Mouse (Mus musculus) bone marrow macrophage, adult 2 months (primary cell): Measurements from ENCODE around the gene Lrch1. TPM values are rescaled to one million over a fixed set of nuclear protein-coding genes. Genes with fewer than 3 reads are reported as not detected.

ENCODE experiments used
- H3K27ac ChIP-seq: 2 replicates; pipeline ENCODE4 v1.5.1; 2012; ENCODE audit warnings: low read depth, low read length; ENCODE audit not compliant: insufficient read depth
- H3K4me1 ChIP-seq: 2 replicates; pipeline ENCODE4 v1.6.1; 2012; ENCODE audit warnings: low read length; ENCODE audit not compliant: control insufficient read depth, insufficient read depth
- H3K4me3 ChIP-seq: 2 replicates; pipeline ENCODE4 v1.5.1; 2012; ENCODE audit warnings: mild to moderate bottlenecking, low read length, moderate library complexity; ENCODE audit not compliant: insufficient read depth
- CTCF ChIP-seq: IDR thresholded peaks from 2 replicates; pipeline ENCODE4 v1.5.1; 2012; ENCODE audit warnings: low read depth, mild to moderate bottlenecking, low read length, moderate library complexity
- POLR2A ChIP-seq: IDR thresholded peaks from 2 replicates; pipeline ENCODE4 v1.6.1; 2012; ENCODE audit warnings: mild to moderate bottlenecking, low read depth, low read length, borderline replicate concordance
- polyA plus RNA-seq: library from polyadenylated mRNA; stranded (reverse); fragments of >200 nt; gene quantifications from 2 replicates; pipeline ENCODE4 v1.2.4, GENCODE M21; 2012; ENCODE audit not compliant: missing spikeins, insufficient read depth, insufficient read length

Gene Lrch1
- polyA plus RNA-seq: 21.3 and 21.8 TPM in 2 replicates

DNA sequence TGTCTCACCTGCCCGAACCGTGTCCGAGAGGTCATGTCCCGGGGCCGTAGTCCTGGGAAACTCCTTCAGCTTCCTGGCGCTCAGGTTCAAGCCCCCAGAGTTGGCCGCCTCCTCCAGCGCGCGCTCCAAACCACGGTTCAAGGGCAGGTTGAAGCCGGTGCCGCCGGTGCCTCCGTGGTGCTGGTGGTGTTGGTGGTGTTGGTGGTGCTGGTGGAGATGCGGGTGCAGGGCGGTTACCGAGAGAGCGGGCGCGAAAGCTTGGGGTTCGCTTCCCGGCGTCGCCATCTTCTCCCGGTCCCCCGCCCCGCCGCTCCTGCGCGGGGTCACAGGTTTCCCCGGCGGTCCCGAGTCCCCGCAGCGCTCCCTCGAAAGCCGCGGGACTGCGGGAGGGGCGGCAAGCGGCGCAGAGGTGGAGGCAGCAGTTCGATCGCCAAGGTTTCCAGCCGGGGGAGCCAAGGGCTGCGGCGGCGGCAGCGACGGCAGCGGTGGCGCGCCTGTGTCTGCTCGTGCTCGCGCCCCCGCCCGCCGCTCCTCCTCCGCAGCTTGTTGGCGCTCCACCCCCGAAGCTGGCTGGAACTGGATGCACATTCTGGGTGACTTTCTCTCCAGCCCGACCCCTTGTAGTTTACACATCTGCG is at the start of gene Lrch1:
TSS of gene Lrch1 (minus strand) at position 501 of the 638 bp plus-strand sequence.
- no peak for TF ChIP-seq POLR2A
- no peak for TF ChIP-seq CTCF
- H3K4me1 ChIP-seq: peaks cover 27% of the 10 kb centered on the region
- H3K27ac ChIP-seq: peak within 1 kb of the TSS; percentile 75
- peak within 1 kb of the TSS; percentile 92 for H3K4me3 ChIP-seq

DNA sequence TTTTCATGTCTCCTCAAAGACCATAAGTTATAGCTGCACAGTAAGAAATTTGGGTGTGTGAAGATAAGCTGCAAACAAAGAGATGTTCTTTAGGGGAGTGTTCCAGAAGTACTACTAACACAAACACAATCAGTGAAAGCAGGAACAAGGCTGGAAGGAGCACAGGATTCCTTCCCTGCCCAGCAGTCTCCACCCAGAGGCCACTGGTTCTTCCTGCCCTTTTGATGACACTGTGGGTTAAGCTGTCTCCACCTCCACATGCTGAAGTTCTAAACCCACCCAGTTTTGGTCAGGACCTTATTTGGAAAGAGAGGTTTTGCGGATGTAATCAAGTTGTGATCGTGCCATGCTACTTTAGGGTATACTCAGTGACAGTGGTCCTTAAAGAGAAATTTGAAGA is 49.4 kb upstream of the Lrch1 start:
- peaks cover 22% of the 10 kb centered on the region for H3K4me1 ChIP-seq
- H3K4me3 ChIP-seq: no peak overlapping the region
- no peak overlapping the region for H3K27ac ChIP-seq
- TF ChIP-seq CTCF: no peak
- TF ChIP-seq POLR2A: no peak

DNA sequence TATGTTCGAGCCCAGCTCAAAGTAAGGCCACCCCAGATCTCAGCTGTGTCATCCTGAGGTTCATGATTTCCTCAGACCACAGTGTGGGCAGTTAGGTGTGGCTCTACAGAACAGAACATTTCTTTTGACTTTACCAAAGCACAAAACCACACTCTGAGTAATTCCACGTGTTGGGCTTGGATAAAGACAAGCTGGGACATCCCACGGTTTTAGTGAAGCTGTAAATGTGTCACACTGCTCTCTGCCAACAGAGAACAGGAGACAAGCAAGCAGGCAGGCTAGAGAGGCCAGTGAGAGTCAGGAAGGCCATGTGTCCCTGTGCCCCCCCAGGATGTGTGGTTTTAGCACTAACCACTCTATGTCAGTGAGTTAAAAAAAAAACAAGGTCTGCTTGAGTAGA is 48.9 kb upstream of the Lrch1 start:
- no peak for TF ChIP-seq POLR2A
- no peak for TF ChIP-seq CTCF
- H3K27ac ChIP-seq: no peak overlapping the region

DNA sequence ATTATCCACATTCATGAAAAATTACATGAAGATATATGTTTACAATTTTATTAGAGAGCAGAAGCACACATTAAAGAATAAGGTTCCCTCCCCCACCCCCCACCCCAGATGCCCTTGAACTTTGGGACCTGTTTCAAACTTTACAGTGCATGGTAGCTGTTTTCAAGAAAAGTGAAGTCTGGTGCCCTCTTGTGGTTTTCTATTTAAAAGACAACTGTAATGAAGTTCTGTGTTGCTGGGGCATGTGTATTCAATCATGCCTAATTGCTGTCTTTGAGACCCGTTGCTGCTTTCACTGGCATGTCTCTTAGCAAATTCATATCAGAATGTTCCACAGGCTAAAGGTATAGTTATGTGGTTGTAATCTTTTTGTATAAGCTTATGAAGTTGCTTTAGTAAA is 42.8 kb upstream of the Lrch1 start:
- H3K4me3 ChIP-seq: no peak overlapping the region
- H3K4me1 ChIP-seq: peaks cover 17% of the 10 kb centered on the region
- TF ChIP-seq POLR2A (no peak), CTCF (no peak)
- no peak overlapping the region for H3K27ac ChIP-seq

More for the DNA sequence above, 48.9 kb upstream of the Lrch1 start:
- H3K4me1 ChIP-seq: peaks cover 22% of the 10 kb centered on the region
- H3K4me3 ChIP-seq: no peak overlapping the region

DNA sequence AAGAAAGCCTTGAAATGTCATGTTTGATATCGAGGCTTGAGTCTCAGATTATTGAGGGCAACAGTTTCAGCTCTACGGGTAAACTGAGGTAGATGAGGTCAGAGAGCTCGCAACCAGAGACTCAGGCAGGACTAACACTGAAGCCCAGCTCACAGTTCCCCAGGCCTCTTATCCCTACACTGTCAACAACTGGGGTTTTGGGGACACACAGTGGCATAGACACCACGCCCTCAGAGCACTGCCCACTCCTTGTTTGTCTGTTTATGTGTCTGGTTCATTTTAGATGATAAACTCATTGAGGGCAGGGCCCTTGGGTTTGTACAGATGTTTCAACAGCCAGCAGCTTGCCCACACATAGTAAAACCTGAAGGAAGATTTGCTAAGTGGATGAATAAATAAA is 42.2 kb upstream of the Lrch1 start:
- no peak for TF ChIP-seq CTCF
- no peak for TF ChIP-seq POLR2A
- Histone ChIP-seq H3K27ac (no peak overlapping the region), H3K4me1 (peaks cover 15% of the 10 kb centered on the region), H3K4me3 (no peak overlapping the region)

DNA sequence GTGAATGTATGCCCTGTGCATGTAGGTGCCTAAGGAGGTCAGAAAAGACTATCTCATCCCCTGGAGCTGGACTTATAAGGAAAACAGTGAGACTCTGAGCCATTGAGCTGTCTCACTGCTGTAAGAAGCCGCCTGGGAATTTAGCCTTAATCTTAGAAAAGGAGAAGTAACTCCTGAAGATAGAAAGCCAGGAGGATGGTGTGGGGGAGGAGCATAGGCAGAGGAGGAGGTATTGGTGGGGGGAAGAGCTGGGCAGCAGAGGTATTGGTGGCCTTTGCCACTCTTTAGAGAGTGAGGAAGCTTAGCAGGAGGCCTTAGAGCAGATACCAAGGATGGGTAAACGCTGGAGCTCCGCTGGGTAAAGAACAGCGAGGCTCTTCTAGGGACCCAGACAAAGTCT is 41.6 kb upstream of the Lrch1 start:
- Histone ChIP-seq H3K4me3 (no peak overlapping the region), H3K4me1 (peaks cover 15% of the 10 kb centered on the region), H3K27ac (no peak overlapping the region)
- TF ChIP-seq POLR2A (no peak), CTCF (no peak)

DNA sequence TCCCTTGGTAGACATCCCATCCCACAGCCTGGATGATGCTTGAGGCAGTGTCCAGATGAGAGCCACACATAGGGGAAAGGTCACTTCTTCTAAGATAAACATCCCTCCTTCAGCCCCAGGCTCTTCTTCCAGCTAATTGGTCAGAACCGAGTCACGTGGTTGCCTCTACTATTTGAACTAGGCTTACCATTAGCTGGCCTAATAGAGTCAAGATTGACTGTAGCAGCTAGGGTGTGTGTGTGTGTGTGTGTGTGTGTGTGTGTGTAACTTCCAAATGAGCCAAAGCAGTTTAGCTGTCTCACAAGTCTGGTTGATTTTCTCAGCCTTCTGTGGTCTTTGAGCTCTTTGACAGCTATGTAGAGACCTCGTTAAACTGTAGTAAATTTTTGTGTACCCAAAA is 38.9 kb upstream of the Lrch1 start:
- no peak for TF ChIP-seq POLR2A
- no peak for TF ChIP-seq CTCF
- Histone ChIP-seq H3K4me3 (no peak overlapping the region), H3K27ac (no peak overlapping the region), H3K4me1 (peaks cover 22% of the 10 kb centered on the region)

DNA sequence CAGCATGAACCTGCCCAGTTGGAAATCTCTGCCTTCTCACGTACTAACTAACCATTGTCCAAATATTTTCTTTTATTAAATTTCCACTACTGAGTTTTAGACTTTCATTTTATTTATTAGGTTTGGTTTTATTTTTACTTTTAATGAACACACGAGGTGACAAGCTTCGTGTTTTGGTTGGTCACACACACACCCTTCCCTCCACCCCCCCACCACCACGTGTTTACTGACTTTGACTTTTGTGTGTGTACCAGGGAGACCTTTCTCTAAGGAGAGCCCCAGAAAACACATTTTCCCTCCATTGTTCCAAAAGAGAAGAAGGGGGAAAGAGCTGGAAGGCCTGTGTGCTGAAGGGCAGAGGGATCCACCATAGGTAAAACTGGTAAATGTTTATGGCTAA is 38.0 kb upstream of the Lrch1 start:
- no peak overlapping the region for H3K4me3 ChIP-seq
- H3K4me1 ChIP-seq: peaks cover 22% of the 10 kb centered on the region
- TF ChIP-seq CTCF: no peak
- no peak for TF ChIP-seq POLR2A
- H3K27ac ChIP-seq: no peak overlapping the region

DNA sequence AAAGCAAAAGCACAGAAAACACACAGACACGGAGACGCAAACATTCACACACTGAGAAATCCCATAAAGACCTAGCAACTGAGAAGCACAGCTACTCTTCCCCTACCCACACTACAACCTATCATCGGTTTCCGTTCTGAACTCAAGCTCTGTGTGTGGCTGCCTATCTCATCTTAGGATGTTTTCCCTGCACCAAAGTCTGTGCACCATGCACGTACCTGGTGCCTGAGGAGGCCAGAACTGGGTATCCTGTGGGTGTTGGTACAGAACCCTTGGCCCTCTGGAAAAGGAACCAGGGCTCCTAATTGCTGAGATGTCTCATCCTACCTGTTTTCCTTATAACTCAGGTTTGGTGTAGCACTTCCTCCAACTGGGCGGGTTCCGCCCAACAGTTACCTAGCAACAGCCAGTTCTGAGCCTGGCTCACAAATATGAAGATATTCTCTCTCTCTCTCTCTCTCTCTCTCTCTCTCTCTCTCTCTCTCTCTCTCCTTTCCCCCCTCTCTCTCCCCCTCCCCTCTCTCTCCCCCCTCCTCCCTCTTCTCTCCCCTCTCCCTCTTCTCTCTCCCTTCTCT is 37.2 kb upstream of the Lrch1 start:
- TF ChIP-seq POLR2A: no peak
- TF ChIP-seq CTCF: no peak

DNA sequence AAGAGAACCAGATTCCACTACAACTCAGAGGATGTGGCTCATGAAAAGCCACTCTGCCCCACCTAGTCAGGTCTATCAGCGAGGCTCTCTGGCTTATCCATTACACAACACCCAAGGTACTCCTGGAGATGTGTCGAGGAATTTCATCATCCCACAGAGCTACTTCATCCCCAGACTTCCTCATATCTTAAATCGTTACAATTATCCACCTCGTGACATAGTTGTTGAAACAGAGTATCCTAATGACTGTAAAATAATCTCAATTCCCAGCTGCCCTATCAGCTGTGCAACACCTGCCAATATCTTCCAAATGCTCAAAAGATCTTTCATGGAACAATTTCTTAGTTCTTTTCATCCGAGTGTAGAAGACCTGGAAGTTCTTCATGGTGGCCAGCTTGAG is 35.4 kb upstream of the Lrch1 start:
- Histone ChIP-seq H3K4me3 (no peak overlapping the region), H3K4me1 (peaks cover 6% of the 10 kb centered on the region; the same call in 1 of the 2 replicates), H3K27ac (no peak overlapping the region)
- TF ChIP-seq CTCF (no peak), POLR2A (no peak)

More for the DNA sequence above, 37.2 kb upstream of the Lrch1 start:
- Histone ChIP-seq H3K27ac (no peak overlapping the region), H3K4me3 (no peak overlapping the region), H3K4me1 (peaks cover 19% of the 10 kb centered on the region)

DNA sequence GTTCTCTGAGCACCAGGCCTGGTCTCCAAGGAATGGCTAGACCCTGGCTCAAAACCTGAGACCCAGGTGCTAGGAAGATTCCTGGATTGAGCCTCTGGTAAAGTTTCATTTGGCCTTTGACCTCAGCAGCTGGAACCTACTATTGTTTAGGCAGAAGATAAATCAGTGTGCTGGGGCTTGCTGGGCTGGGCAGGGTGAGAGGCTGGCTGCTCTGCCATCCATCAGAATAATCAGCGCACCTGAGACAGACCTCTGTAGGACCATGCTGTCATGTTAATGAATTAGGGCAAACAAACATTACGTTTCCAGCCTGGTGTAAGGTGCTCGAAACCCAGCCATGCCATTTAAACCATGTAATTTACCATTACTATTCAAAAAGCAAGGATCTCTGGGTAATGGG is 33.3 kb upstream of the Lrch1 start:
- H3K4me3 ChIP-seq: no peak overlapping the region
- peaks cover 19% of the 10 kb centered on the region for H3K4me1 ChIP-seq
- H3K27ac ChIP-seq: no peak overlapping the region
- TF ChIP-seq CTCF (no peak), POLR2A (no peak)
